Mouse (Mus musculus): ENCODE data around the gene Smarcc2.

DNA sequence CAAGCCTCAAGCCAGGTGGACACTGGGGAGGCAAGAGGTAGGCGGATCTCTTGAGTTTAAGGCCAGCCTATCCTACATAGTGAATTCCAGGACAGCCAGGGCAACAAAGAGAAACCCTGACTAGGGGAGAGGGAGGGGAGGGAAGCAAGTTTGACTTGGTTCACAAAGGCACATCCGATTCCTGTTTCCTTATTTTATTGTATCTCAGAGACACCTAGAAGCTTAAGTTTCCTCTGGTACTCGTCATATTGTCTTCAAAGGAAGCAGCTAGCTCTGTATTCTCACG is 48.5 kb upstream of the Smarcc2 start:
- TF ChIP-seq CTCF (IDR thresholded peaks at IDR 0.05; ENCODE audit: low read depth, low read length) = no peak
- TF ChIP-seq POLR2A (IDR thresholded peaks at IDR 0.05; ENCODE audit: insufficient read depth, low read length) = no peak
- no peak for TF ChIP-seq EP300 (IDR thresholded peaks at IDR 0.05; ENCODE audit: insufficient read depth, low read depth, low read length)

All from ES-Bruce4 (cell line).